Mouse (Mus musculus): Measurements from ENCODE around the gene Arhgap10. TPM values are rescaled to one million over a fixed set of nuclear protein-coding genes. Genes with fewer than 3 reads are reported as not detected.

Arhgap10 gene
- total RNA-seq, 2 experiments from 2014 or later, result 15.8 to 20.1 TPM

GRCm38 (mm10) chr8:77369671-77370070 lies 148.1 kb downstream of the Arhgap10 start:
- intact Hi-C loops (cut with DNase I), result no loop called here
- no peak for DNase-seq (ENCODE audit: low spot score in 2 of 2)

DNA sequence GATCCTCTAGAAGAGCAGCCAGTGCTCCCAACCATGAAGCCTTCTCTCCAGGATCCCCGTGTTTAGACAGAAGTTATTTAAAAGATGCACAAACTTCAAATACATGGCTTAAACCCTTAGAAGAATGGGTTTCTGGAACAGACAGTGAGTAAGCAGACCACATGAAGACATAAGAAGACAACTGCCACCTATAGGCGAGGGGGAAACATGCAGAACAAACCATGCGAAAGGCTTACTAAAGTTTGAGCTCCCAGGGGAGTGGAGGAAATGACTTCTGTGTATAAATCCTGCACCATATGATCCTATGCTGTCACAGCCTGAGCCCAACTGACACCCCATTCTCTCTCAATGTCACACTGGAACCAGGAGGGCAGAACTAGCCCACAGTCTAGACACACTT lies 150.7 kb downstream of the Arhgap10 start:
- peak; percentile 32 to 52 for DNase-seq (ENCODE audit: low spot score in 2 of 2)
- intact Hi-C loops (cut with DNase I), result no loop called here

DNA sequence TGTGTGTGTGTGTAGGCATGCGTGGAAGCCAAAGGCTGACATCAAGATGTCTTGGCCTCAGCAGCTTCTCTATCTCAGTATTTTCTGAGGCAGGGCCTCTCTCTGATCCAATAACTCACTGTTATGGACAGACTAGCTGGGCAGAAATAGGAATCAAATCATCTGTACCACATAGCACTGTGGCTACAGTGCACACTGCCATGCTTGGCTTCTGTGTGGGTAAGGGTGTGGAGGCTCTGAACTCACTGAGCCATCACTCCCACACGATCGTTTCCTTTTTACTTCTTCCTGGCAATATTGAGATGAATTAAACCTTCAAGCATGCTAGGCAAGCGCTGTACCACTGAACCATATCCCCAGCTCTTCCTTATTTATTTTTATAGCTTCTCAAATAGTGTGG lies 151.3 kb downstream of the Arhgap10 start:
- no peak for DNase-seq (ENCODE audit: low spot score in 2 of 2)
- intact Hi-C loops (cut with DNase I), result no loop called here

GRCm38 (mm10) chr8:77365990-77366389 lies 151.8 kb downstream of the Arhgap10 start:
- intact Hi-C loops (cut with DNase I), result no loop called here
- no peak for DNase-seq (ENCODE audit: low spot score in 2 of 2)

- DNase-seq (ENCODE audit: low spot score in 2 of 2), result peak; percentile 68 to 70
- intact Hi-C loops (cut with DNase I), result no loop called here
Measured at GRCm38 (mm10) chr8:77364472-77364871, 153.3 kb downstream of the Arhgap10 start.

- no peak for DNase-seq (ENCODE audit: low spot score in 2 of 2)
- intact Hi-C loops (cut with DNase I), result no loop called here
Measured at GRCm38 (mm10) chr8:77360853-77361252, 156.9 kb downstream of the Arhgap10 start.

DNA sequence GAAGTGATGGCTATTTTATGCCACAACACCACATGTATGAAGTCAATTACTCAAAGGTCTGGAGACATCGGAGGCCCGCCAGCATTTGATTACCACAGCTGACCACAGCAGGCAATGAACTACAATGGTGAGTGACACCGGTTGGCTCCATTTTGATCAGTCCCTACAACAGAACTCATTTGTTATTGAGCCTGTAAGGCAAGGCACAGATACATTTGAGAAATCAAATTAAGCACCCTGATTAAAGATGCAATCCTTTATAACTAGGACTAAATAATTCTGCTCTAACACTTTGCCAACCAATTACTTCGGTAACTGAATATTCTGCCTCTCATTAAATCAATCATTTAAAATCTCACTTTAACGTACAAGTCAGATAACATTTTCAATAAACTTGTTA lies 157.3 kb downstream of the Arhgap10 start:
- intact Hi-C loops (cut with DNase I), result no loop called here

GRCm38 (mm10) chr8:77357126-77357525 lies 160.6 kb downstream of the Arhgap10 start:
- intact Hi-C loops (cut with DNase I), result no loop called here

More for the DNA sequence above, 157.3 kb downstream of the Arhgap10 start:
- no peak for DNase-seq (ENCODE audit: low spot score in 2 of 2)

DNA sequence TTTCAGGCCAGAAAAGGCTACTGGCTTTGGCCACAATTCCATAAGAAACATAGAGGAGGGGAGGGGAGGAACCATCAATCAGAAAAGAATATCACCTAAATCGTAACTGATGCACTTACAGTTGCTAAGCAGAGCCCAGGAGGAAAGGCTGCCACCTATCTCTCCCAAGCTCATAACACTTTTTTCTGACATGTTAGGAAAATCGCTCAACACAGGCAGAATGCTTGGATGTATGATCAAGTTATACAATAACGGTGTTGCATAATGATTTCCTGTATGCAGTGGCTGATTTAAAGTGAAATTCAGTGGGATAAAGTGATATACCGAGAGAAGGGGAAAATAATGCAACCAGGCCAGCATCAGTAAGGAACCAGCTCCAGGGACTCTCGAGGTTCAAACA lies 162.4 kb downstream of the Arhgap10 start:
- no peak for DNase-seq (ENCODE audit: low spot score in 2 of 2)
- intact Hi-C loops (cut with DNase I), result no loop called here

More at GRCm38 (mm10) chr8:77357126-77357525, 160.6 kb downstream of the Arhgap10 start:
- no peak for DNase-seq (ENCODE audit: low spot score in 2 of 2)

- DNase-seq (ENCODE audit: low spot score in 2 of 2), result no peak
- intact Hi-C loops (cut with DNase I), result no loop called here
Measured at GRCm38 (mm10) chr8:77354189-77354588, 163.6 kb downstream of the Arhgap10 start.

GRCm38 (mm10) chr8:77351177-77351860 lies 166.4 kb downstream of the Arhgap10 start:
- intact Hi-C loops (cut with DNase I), result no loop called here
- DNase-seq (ENCODE audit: low spot score in 2 of 2), result no peak

DNA sequence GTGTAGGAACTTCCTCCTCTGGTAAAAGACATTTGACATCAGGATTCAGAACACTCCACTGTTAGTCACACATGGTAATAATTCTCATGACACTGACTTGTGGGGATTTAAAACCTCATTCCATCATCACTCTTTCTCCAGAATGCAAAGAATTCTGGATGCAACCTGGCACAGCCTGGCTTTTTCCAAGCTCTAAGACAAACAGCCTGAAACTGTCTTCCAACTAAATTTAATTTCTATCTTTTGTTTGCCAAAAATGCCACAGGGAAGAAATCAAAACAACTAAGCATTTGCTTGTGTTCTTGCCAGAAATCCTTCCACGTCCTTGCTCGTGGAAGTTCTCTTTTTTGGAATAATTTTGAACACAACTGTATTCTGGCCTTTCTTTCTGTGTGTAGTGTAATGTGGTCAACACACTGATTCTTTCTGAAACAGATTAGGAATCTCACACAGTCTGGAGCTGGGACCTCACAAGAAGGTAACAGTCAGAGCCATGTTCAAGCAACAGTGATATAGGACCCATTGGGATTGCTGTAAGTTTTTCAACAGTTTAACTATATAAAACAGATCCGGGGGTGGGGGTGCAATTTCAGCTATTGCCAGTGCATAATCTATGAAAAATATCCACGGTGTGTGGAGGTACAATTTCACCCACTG lies 167.5 kb downstream of the Arhgap10 start:
- DNase-seq (ENCODE audit: low spot score in 2 of 2), result no peak
- intact Hi-C loops (cut with DNase I), result no loop called here

DNA sequence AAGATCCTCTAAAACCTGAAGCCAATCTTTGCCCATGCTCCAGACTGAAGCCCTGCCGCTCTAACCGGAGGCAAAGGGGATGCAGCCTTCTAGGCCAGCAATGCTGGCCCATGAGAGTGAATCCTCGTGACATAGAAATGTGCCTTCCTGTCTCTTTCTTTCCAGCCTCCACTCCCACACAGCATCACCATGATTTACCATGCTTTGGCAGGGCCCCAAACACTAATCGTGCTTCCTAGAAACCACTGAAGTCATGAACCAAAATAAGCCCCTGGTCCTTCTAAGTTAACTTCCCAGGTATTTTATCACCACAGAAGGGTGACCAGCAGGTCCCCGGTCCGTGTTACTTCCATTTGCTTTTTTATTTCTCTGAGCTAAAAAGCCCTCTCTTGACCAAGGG lies 173.8 kb downstream of the Arhgap10 start:
- intact Hi-C loops (cut with DNase I), result no loop called here
- no peak for DNase-seq (ENCODE audit: low spot score in 2 of 2)

GRCm38 (mm10) chr8:77343335-77343734 lies 174.4 kb downstream of the Arhgap10 start:
- no peak for DNase-seq (ENCODE audit: low spot score in 2 of 2)
- intact Hi-C loops (cut with DNase I), result no loop called here

DNA sequence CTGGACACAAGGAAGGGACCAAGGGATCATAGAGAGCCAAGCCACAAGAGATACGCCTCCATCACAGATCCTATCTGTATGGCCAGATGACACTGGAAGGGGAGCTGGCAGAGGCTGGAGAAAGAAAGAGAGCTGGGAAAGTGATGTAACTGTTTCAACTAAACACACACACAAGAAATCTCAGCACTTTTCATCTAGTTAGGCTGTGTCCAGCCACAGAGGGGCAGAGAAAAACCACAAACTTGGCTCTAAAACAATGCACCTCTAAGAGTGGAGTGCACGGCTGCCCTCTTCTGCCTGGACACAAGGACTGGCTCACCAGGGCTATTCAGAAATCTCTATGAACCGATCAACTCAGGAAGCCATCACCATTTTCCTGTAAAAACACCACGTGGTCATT lies 175.6 kb downstream of the Arhgap10 start:
- intact Hi-C loops (cut with DNase I), result no loop called here
- no peak for DNase-seq (ENCODE audit: low spot score in 2 of 2)

DNA sequence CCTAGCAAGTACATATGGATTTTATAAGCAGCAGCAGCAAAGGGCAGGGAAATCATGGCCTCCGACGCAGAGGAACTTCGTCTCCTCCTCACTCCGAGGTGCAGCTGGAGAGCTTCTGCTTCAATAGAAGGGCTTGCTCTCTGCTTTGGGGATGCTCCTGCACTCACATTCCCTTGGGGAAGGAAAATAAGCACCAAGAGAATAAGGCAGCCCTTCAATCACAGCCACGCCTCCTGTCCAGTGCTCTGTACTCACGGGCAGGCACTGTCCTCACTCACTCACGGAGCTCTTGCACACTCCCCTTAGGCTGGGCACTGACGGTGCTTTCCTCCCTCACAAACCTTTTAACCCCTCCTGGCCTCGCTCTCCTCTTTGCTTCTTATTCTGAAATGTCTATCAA lies 176.4 kb downstream of the Arhgap10 start:
- intact Hi-C loops (cut with DNase I), result no loop called here
- no peak for DNase-seq (ENCODE audit: low spot score in 2 of 2)

GRCm38 (mm10) chr8:77340046-77340747 lies 177.6 kb downstream of the Arhgap10 start:
- no peak for DNase-seq (ENCODE audit: low spot score in 2 of 2)
- intact Hi-C loops (cut with DNase I), result no loop called here

DNA sequence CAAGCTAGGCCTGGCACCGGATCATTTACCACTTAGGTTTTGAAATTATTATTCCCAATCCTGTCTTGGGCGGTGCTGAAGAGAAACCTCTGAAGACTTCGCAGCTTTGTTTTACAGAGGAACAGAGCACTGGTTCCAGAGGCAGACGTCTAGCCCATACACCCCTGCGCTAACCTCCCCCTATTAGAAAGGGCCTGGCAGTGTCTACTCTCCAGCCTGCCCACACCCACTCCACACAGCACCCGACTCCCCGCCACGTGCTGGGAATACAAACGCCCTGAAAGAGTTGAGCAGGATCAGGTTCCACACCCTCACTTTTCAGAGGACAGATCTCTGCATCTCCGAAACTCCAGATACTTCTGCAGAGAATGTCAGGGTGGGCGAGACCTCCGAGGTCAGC lies 180.5 kb downstream of the Arhgap10 start:
- intact Hi-C loops (cut with DNase I), result no loop called here
- DNase-seq (ENCODE audit: low spot score in 2 of 2), result no peak

GRCm38 (mm10) chr8:77331180-77331579 lies 186.6 kb downstream of the Arhgap10 start:
- DNase-seq (ENCODE audit: low spot score in 2 of 2), result no peak

GRCm38 (mm10) chr8:77330304-77330703 lies 187.4 kb downstream of the Arhgap10 start:
- no peak for DNase-seq (ENCODE audit: low spot score in 2 of 2)
- intact Hi-C loops (cut with DNase I), result no loop called here

More at GRCm38 (mm10) chr8:77331180-77331579, 186.6 kb downstream of the Arhgap10 start:
- intact Hi-C loops (cut with DNase I), result no loop called here

DNA sequence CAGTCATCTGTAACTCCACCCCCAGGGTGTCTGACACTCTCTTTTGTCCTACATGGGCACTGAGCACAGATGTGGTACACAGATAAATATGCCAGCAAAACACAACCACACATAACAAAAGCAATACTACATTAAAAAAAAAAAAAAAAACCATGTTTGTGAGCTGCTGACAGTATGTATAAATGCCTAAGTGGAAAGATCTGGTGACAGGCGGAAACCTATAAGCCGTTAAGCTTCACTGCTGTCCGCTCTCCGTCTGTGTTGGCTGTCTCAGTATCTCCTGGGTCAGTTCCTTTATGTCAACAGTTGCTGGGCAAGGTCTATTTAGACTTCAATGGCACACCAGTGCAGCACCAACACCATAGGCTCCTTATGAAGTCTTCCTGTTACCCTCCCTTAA lies 188.0 kb downstream of the Arhgap10 start:
- DNase-seq (ENCODE audit: low spot score in 2 of 2), result no peak
- intact Hi-C loops (cut with DNase I), result no loop called here

All from left cerebral cortex, postnatal 14 days (tissue).